Mouse (Mus musculus): ENCODE measurements around the gene D6Wsu163e.

Gene D6Wsu163e

DNA sequence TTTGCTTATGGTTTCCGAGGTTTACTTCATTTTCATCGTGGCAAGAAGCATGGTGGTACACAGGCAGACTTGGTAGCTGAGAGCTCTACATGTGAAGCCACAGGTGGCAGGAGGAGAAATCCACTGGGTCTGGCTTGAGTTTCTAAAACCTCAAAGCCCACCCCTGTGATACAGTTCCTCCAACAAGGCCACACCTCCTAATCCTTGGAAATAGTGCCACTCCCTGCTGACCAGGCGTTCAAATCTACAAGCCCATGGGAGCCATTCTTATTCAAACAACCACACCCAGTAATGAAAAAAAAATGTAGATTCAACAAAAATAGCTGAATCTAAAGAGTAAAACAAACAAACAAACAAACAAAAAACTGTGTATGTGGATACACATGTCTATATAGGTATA is 65.9 kb downstream of the D6Wsu163e start:
- DNase-seq (ENCODE audit: inconsistent ontology term), result no peak

- DNase-seq (ENCODE audit: inconsistent ontology term), result no peak
Measured at GRCm38 (mm10) chr6:127006551-127006950, 66.8 kb downstream of the D6Wsu163e start.

DNA sequence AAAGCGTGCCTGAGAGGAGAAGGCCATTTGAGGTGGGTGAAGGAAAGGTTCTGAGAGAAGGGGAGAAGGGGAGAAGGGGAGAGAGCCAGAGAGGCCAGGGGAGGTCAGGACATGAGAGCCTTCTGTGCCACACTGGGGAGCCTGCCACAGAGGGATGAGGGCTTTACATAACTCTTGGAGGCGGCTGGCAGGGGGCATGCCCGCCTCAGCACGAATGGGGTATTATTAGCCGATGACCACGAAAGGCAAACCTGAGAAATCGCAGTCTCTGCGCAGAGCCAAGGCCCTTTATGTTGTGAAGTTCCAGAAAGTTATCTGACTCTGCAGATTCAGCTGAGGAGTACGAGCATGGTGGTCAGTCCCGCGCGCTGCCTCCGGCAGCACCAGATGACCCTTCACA is 70.3 kb downstream of the D6Wsu163e start:
- DNase-seq (ENCODE audit: inconsistent ontology term), result no peak

- DNase-seq (ENCODE audit: inconsistent ontology term), result no peak
Measured at GRCm38 (mm10) chr6:127011947-127012535, 72.3 kb downstream of the D6Wsu163e start.

- DNase-seq (ENCODE audit: inconsistent ontology term), result no peak
Measured at GRCm38 (mm10) chr6:127014906-127015770, 75.4 kb downstream of the D6Wsu163e start, which contains the start of gene Fgf6. Fgf6 (plus strand) TSS chr6:127015586.

GRCm38 (mm10) chr6:127019254-127019653 is 79.5 kb downstream of the D6Wsu163e start:
- DNase-seq (ENCODE audit: inconsistent ontology term), result no peak

DNA sequence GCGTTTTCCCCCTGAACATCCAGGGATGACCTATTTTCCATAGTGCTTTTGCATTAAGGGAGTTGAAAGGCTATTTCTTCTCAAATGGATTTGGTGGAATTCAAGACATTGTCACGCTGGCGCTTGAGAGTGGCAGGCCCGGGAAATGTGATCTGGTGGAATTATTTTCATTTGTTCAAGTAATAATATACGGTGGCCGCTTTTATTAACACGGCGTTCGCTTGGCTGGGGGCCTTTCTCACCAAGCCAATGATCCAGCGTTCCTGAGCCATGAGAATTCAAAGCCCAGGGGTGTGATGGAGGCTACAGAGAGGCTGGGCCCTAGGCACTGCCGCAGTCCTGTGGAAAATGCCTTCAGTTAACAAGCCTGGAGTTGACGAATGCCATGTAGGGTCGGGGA is 80.7 kb downstream of the D6Wsu163e start:
- DNase-seq (ENCODE audit: inconsistent ontology term), result no peak

GRCm38 (mm10) chr6:127024836-127025235 is 85.1 kb downstream of the D6Wsu163e start:
- DNase-seq (ENCODE audit: inconsistent ontology term), result no peak
